Mouse (Mus musculus) layer of hippocampus, adult 2 months (tissue): ENCODE measurements around the gene Syngr4. TPM values are rescaled to one million over a fixed set of nuclear protein-coding genes. Genes with fewer than 3 reads are reported as not detected.
A peak's percentile ranks its signal among the peaks of the same experiment; 100 is the strongest.
"Not testable (repeated sequence)": the region's sequence is repeated elsewhere in the genome, so short reads cannot be mapped to it uniquely, and the experiment has no call there.

ENCODE experiments used
- DNase-seq, 2 experiments: peaks; one replicate each; pipeline ENCODE4 v3.0.0; 2022; ENCODE audit warnings: low spot score in 2 of 2
- H3K27ac ChIP-seq: fragments of 200-600 bp; 2 replicates; pipeline ENCODE4 v1.8.1; 2022
- H3K4me3 ChIP-seq: fragments of 200-600 bp; 2 replicates; pipeline ENCODE4 v1.8.1; 2022; ENCODE audit warnings: mild to moderate bottlenecking
- CTCF ChIP-seq: fragments of 200-600 bp; conservative IDR thresholded peaks from 2 replicates; pipeline ENCODE4 v1.8.1; 2022; ENCODE audit warnings: antibody characterized with exemption, mild to moderate bottlenecking, moderate library complexity
- long read RNA-seq, 2 experiments: library from polyadenylated mRNA; stranded (forward); transcript quantifications; one replicate each; pipeline ENCODE4 v2.0.0; 2021; ENCODE audit warnings: borderline mapping rate in 2 of 2
- total RNA-seq, 2 experiments: library from RNA; stranded (reverse); gene quantifications; 2 replicates each; pipeline ENCODE4 v1.2.3; 2021

Gene Syngr4
- total RNA-seq, result not detected
- long read RNA-seq, experiment 1, result 0 reads
- long read RNA-seq, experiment 2, result 0 reads

DNA sequence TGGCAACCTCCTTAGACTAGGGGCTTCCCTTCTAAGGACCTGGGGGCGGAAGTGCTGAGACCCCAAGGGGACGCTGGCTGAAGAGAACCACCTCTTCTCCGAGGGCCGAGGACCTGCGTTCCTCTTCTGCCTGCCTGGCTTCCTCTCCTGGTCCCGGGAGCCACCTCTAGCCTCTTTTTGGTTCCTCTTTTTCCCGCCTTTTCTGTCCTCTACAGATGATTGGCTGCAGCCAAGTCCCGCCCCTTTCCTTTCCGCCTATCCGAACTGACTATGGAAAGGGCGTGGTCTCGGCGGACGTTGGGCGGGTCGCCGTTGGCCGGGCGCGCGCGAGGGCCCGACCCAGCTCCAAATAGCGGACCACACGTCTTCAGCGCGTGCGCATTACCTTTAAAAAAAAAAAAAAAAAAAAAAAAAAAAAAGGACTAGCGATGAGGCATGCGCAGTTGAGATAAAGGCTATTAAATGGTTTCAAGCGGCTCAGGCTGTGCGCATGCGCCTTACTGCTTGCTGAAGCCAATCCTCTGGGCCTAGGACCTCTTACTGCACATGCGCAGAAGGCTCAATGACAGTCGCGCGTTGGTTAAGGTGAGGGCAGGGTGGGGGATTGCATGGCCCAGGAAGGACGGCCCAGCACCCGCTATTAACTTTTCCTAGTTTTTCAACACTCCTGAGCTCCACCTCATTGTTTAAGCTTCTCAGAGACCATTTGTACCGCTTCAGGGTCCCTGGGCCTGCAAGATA lies at the start of gene Syngr4, which contains the start of gene Tmem143:
Gene Syngr4 (minus strand): TSS at position 198 of the 741 bp plus-strand sequence.
Gene Tmem143 (plus strand): TSS at position 425 of the 741 bp plus-strand sequence.
- Histone ChIP-seq H3K27ac (peak within 1 kb of the TSS; percentile 96), H3K4me3 (peak within 1 kb of the TSS; percentile 86)
- no peak for TF ChIP-seq CTCF
- DNase-seq, result peak; percentile 94 to 98

DNA sequence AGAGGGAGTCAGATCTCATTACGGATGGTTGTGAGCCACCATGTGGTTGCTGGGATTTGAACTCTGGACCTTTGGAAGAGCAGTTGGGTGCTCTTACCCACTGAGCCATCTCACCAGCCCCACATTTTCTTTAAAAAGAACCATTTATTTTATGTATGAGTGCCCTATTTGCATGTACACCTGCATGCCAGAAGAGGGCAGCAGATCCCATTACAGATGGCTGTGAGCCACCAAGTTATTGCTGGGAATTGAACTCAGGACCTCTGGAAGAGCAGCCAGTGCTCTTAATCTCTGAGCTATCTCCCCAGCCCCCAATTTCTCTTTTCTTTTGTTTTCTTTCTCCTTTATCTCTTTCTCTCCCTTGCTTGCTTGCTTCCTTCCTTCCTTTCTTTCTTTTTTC lies 46.8 kb upstream of the Syngr4 start:
- not testable (repeated sequence) for H3K4me3 ChIP-seq, H3K27ac ChIP-seq, DNase-seq
- TF ChIP-seq CTCF, result peak; percentile 76

GRCm38 (mm10) chr7:45941986-45942385 lies 45.5 kb upstream of the Syngr4 start:
- no peak for DNase-seq
- TF ChIP-seq CTCF, result no peak
- Histone ChIP-seq H3K4me3 (no peak overlapping the region), H3K27ac (no peak overlapping the region)

DNA sequence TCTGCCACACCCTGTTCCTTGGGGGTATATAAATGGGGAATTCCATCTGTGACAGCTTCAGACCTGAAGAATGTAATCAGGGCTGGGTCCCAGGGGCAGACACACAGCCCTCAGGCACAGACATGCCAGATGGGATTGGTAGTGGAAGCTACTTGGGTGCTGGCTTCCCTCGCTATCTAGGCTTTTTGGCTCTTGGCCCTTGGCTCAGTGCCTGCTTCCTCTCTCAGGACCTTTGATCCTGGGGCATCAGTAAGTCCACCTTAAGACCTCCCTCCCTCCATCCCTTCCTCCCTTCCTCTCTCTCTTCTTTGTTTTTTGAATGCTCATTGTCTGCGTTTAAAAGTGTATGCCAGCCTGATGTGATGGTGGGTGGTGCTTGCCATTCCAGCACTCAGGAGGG lies 43.3 kb upstream of the Syngr4 start:
- no peak for DNase-seq
- no peak for TF ChIP-seq CTCF
- Histone ChIP-seq H3K4me3 (no peak overlapping the region), H3K27ac (no peak overlapping the region)

- Histone ChIP-seq H3K4me3 (no peak overlapping the region), H3K27ac (no peak overlapping the region)
- peak; percentile 76 for TF ChIP-seq CTCF
- DNase-seq, result peak in 1 of 2 experiments; percentile 71
Measured at GRCm38 (mm10) chr7:45935114-45935513, 38.6 kb upstream of the Syngr4 start.

DNA sequence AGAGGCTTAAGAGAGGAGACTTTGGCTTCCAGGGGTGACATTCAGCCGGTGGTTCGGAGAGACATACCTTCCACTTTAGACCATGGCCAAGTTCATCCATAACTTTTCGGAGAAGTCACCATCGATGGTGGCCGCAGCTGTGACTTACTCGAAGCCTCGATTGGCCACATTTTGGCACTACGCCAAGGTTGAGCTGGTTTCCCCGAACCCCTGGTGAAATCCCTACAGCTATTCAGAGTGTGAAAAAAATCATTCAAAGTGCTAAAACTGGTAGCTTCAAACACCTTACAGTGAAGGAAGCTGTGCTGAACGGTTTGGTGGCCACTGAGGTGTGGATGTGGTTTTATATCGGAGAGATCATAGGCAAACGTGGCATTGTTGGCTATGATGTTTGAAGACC lies 37.3 kb upstream of the Syngr4 start:
- H3K4me3 ChIP-seq, H3K27ac ChIP-seq, DNase-seq: not testable (repeated sequence)

- TF ChIP-seq CTCF, result peak; percentile 67
- DNase-seq, result no peak
- Histone ChIP-seq H3K27ac (no peak overlapping the region), H3K4me3 (no peak overlapping the region)
Measured at GRCm38 (mm10) chr7:45929688-45930087, 33.2 kb upstream of the Syngr4 start.

DNA sequence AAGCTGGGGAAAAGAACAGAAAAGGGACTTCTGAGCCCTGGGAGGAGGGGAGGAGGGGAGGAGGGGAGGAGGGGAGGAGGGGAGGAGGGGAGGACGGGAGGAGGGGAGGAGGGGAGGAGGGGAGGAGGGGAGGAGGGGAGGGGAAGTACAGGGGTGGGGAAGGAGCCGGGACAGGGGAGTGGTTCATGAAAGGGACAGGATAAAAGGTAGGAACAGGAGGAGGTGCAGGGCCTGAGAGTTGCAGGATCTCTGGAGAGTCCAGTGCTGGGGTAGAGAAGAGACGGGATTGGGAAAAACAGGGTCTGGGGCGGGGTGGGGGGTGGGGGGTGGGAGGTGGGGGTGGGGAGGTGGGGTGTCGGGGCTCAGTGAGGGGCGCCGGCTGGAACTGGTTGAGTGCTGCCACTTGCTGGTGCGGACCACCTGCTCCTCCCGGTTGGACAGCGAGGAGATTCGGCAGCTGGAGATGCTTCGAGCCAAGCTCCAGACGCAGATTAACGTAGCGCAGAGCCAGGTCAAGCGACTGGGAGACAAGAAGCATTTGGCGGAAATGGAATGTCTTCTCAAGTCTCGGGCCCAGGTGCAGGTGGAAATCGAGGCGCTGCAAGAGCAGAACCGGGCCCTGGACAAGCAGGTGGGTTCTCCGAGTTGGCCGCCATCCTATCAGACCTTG lies 32.2 kb upstream of the Syngr4 start:
- TF ChIP-seq CTCF, result no peak
- no peak for DNase-seq
- Histone ChIP-seq H3K27ac (no peak overlapping the region), H3K4me3 (peak overlapping the region; percentile 2; the same call in 1 of the 2 replicates)

GRCm38 (mm10) chr7:45924429-45924816 lies 27.9 kb upstream of the Syngr4 start:
- H3K4me3 ChIP-seq, result peak overlapping the region; percentile 65
- TF ChIP-seq CTCF, result peak; percentile 40
- H3K27ac ChIP-seq, result no peak overlapping the region; the same call in 1 of the 2 replicates
- no peak for DNase-seq

GRCm38 (mm10) chr7:45923762-45924428 lies 27.4 kb upstream of the Syngr4 start, which contains the start of gene Ccdc114:
Ccdc114 (plus strand) TSS chr7:45924072.
- Histone ChIP-seq H3K27ac (peak within 1 kb of the TSS; percentile 94), H3K4me3 (peak within 1 kb of the TSS; percentile 65)
- TF ChIP-seq CTCF, result no peak
- no peak for DNase-seq

DNA sequence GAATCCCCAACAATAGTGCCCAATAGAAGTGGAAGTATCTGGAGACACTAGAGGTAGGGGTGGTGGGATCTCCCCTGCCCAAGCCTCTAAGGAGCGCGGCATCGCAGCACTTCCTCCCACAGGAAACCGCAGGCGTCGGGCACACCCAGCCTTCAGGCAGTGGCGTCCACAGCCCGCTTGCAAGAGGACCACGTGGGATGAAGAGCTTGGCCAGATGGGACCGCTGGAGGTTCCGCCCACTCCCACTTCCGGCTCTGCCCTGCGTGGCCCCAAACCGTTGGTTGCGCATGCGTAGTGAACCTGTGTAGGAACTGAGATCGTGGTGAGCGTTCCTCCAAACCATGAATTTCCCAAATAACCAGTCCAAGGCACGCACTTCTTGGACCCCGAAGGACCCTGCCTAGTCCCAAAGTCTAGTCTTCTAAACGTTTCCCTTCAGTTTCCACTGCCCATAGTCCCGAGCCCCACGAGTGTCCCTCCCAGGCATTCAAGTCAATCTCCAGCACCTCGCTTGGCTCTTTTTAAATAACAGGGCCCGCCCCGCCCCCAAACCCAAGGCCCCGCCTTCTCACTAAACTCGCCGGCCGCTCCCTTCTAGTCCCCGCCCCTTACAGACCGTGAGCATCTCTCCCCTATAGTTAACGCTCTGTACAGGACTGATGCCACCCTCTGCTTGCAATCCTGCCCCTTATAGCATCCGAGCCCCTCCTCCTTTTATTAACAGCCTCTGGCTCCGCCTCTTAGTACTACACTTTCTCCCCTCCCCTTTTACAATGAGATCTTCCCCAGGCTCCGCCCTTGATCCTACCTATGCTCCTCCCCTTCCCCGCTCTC lies 26.6 kb upstream of the Syngr4 start:
- no peak for TF ChIP-seq CTCF
- peak; percentile 92 to 94 for DNase-seq
- peak overlapping the region; percentile 94 for H3K27ac ChIP-seq
- peak overlapping the region; percentile 65 for H3K4me3 ChIP-seq

DNA sequence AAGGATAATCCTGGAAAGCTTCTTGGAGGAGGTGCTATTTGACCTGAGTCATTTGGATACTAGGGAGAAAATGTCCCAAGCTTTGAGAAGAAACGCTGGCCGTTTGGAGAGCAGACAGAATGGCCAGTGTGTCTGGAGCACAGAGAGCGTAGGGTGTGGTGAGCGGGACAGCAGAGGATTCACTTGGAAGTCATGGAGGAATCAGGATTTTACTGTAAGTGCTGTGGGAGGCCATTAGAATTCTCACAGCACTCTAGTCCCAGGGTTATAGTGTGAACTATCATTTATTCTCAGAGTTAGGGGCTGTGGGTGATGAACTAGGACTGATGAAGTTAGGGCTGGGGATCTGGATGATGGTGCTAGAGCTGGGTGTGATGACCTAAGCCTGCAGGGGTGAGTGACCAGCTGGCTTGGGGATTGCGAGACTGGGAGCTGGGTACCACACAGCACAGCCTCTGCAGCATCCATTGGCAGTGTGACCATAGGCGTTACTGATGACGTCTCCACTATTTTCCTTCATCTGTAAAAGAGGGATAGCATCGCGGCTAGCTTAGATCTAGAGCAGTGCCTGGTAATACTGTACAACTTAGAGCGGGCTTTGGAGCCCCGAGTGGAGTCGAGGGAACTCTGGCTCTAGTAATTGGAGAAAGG lies 25.6 kb upstream of the Syngr4 start:
- no peak for DNase-seq
- TF ChIP-seq CTCF, result no peak
- H3K27ac ChIP-seq, result peak overlapping the region; percentile 94
- no peak overlapping the region for H3K4me3 ChIP-seq
